Mouse (Mus musculus) left cerebral cortex, postnatal 36 days (tissue): ENCODE measurements around the gene Eif4b. TPM values are rescaled to one million over a fixed set of nuclear protein-coding genes. Genes with fewer than 3 reads are reported as not detected.

Experiments
- DNase-seq, 2 experiments: peaks; one replicate each; pipeline ENCODE4 v3.0.0; 2021 to 2022; ENCODE audit warnings: low spot score in 2 of 2, mixed read lengths in 1 of 2
- intact Hi-C: fragments of 180-260 bp; cut with DNase I; formaldehyde crosslinking; loops from one replicate; pipeline ENCODE4 v1.15.1; 2025
- total RNA-seq, 2 experiments: library from RNA; stranded (reverse); gene quantifications; 2 replicates each; pipeline ENCODE4 v1.2.3; 2021

Gene Eif4b
- total RNA-seq, 2 experiments from 2014 or later, result 157 to 165 TPM

DNA sequence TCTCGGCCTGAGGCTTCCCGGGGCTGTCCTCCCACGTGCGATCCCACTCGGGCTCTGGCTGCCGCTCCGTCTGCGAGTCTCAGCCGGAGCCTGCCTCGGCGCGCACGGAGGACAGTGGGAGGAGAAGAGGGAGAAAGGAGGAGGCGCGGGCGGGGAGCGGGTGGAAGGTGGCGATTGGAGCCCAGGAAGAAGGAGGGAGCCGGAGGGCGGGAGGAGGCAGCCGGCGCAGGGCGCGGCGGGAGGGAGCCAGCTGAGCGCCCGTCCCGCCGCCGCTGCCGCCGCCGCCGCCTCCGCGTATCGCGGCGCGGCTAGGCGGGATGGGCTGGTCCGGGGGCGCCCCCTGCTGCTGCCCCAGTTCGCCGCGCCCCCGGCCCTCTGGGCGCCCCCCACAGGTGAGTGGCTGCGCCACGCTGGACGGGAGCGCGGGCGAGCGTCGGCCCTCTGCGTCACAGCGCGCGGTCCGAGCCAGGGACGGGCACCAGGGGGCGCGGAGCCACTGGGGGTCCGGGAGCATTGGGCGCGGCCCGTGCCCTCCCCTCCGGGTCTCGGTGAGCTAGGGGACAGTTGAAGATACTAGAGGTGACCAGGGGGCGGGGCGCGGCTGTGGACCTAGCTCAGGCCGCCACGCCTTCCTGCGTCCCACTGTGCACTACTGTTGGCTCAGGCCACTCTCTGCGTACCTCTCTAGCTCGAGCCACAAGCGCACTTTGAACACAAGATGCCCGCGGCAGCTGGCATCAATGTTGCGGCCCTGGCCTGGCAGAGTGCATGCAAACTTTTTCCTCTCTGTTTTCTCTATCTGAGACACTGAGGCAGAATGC lies 26.8 kb downstream of the Eif4b start, which contains the start of gene Tns2:
Gene Tns2 (plus strand): TSS at position 253 of the 821 bp plus-strand sequence.
- peak; percentile 73 to 79 for DNase-seq
- intact Hi-C loops, result no loop called here

DNA sequence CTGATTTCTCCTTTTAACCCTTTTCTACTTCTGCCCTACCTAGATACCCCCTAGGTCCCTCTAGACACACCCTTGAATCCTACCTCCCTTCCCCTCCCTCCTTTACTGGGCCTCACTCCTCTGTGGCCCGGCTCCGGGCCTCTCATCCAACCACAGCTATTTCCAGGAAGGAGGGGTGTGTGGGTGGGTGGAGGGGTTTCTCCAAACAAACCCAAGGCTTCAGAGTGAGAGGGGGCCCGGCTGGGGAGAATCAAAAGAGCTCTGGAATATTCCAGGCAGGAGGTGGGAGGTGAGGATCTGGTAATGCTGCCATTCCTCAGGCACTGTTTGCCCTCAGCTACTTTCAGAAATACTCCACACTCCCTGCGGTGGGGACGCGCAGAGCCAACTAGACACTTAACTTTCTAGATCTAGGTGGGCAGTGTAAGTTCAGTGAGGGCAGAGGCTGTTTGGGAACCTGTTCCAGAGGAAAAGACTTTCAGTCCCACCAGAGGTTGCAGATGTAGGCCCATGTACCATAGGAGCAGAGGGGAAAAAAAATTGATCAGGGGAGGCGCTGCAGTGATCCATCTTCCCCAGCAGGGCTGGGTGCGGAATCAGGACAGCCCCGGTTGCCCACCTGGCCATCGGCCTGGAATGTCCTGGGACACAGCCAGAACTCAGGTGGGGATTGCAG lies 27.6 kb downstream of the Eif4b start:
- intact Hi-C loops, result no loop called here
- no peak for DNase-seq

DNA sequence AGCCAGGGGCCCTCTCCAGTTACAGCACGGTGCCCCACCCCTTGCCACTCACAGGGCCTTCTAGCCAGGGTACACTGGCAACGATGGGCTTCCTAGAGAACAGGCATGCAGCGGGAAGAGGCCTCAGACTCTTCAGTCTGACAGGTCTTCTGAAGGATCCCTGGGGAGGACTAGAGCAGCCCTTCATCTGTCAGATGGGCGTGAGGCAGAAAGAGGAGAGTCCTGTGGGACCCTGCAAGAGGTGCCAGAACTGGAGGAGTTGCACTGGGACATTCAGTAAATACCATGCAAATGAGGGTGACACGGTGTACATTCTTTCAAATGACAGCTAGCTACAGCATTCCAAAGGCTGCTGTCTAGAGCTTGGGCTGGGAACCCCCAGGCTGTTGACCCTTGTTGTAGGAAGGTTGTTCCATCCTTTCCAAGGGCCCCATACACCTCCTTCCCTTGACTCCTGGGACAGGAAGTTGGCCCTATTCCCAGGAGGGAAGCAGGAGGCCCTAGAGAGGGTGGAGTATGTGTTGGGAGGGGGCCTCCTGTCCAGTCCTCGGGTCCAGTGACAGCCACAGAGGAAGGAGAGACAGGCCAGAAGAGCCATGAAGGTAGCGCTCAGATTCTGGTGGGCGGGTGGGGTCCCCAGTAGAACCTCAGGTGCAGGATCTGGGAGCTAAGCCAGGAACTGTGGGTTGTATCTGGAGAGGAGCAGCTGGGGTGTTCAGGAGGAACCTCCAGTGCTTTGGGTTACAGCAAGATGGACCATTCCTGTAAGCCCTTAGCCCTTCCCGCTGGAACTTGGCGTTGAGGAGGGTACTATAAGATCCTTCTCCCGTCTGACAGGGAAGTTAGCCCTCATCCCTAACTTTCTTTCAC lies 28.3 kb downstream of the Eif4b start:
- no peak for DNase-seq

DNA sequence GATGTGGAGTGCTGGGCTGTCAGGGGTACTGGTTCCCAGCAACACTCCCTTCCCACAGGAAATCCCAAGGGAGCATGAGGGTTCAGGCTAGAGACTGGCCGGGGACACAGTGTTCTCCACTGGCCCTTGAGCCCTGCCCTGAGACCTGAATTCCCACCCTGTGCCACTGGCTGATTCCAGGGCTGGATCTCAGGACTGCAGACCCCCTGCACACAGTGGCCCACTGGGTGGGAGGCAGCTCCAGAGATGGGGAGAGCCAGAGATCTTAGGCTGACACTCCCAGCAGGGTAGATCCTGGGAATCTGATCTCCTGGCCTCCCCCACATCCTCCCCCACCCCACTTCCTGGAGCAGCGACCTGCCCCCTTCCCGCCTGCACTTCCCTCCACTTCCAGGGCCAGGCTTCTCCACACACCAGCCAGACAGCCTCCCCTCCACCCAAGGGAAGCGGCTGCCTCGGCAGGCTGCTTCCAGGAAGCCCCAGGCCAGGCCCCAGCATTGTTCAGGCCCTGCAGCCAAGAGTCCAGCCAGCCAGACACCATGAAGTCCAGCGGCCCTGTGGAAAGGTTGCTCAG lies 29.1 kb downstream of the Eif4b start:
- DNase-seq, result no peak
- intact Hi-C loops, result no loop called here

More for the DNA sequence above, 28.3 kb downstream of the Eif4b start:
- intact Hi-C loops, result no loop called here

DNA sequence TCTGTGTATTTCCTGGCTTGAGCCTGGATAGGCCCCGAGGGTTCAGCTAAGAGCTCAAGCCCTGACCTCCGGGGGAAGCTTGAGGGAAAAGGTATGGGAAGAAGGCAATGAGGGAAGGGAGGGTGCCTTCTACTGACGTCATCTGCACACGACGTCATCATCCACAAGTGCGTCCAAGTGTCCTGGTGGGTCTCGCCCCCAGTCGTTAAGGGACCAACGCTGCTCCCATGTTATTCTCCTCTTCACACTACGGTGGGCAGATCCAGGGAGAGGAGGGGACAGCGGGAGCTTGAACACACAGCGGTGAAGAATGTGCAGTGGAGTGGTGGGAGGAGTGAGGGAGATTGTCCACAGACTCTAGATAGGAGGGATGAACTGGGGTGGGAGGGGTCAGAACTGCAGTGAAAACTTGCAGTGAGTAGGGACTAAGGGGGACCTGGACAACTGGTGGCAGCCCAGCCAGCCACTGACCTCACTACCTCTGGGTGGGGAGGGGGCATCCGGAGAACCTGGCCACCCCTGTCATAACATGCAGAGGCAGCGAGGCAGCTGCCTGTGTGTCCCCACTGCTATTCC lies 29.9 kb downstream of the Eif4b start:
- no peak for DNase-seq
- intact Hi-C loops, result no loop called here

DNA sequence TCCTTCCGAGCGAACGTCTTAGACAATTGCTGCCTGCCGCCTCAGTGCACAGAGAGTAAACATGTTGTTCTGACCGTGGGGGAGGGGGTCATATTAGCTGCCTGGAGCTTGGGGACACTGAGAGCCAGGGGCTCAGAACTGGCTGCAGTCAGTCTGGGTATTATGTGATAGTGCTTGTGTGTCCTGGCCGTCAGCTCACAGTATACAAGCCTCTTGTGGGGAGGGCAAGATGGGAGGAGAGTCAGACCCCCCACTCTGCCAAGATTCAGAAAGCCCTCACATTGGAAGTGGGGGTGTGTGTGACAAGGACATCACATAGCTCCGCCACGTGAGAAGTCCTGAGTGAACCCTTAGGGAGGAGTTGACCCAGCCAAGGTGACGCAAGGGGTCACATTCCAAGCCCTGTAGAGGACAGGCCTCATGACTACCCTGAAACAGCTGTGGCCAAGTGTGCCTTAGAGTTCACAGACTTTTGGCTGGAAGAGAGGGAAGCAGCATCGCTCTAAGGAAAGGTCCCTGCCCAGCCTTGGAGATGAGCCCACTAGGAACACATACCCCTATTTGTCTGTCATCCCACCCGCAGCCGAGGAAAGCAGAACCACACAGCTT lies 30.5 kb downstream of the Eif4b start:
- intact Hi-C loops, result no loop called here
- DNase-seq, result no peak

DNA sequence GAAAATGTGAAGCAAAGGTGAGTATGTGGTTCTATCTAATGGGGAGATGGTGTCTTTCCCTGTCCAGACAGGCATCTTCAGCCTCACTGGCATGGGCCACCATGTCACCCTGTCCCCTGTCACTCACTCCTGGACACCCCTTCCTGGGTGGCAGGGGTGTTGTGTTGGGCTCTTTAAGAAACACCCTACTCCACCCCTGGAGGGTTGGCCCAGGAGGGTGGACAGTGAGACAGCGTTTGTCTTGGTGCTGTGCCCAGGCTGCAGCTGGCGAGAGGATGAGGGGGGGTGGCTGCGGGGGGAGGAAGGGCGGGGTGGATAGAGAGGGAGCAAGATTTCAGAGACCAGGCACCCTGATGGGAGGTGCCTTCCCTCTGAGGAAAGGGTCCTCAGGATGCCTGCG lies 31.8 kb downstream of the Eif4b start:
- no peak for DNase-seq
- intact Hi-C loops, result no loop called here

DNA sequence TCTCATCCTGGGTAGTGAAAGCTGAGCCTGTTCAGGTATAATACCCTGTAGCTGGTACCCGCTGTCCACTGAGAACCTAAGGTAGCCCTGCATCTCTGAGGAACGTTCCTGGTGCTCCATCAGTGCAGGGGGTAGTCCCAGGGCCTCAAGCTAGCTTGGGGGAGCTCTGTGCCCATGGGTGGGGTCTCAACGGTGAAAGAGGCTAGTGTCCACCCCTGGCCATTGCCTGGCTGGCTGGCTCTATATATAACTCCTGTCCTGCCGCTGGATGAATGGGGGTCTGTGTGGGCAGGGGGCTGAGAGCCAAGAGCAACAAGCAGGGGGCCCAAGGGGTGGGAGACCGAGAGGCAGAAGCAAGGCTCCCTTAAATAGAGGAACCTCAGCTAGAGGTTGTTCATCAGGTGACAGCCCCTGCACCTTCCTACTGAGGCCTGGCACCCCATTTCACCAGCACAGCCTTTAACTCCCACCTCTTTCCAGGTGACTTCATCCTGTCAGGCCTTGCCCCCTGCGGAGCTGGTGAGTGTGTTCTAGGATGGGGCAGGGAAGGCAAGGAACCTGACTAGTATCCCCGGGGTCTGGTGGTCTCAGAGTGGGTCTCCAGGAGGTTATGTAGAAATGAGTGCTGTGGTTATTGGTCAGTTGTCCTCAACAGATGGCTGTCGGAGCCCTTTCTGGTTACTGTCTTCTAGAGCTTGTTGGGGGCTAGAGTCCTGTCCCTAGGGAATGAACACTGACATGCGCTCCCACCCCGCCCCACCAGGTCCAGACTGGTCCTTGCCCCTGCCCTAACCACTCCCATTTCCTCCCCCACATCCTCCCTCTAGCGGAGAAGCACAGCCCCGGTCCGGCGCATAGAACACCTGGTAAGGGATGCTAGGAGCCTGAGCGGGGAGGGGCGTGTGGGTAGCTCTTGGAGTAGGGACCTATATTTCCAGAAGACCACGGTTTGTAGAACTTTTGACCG lies 32.5 kb downstream of the Eif4b start:
- DNase-seq, result no peak
- intact Hi-C loops, result no loop called here

DNA sequence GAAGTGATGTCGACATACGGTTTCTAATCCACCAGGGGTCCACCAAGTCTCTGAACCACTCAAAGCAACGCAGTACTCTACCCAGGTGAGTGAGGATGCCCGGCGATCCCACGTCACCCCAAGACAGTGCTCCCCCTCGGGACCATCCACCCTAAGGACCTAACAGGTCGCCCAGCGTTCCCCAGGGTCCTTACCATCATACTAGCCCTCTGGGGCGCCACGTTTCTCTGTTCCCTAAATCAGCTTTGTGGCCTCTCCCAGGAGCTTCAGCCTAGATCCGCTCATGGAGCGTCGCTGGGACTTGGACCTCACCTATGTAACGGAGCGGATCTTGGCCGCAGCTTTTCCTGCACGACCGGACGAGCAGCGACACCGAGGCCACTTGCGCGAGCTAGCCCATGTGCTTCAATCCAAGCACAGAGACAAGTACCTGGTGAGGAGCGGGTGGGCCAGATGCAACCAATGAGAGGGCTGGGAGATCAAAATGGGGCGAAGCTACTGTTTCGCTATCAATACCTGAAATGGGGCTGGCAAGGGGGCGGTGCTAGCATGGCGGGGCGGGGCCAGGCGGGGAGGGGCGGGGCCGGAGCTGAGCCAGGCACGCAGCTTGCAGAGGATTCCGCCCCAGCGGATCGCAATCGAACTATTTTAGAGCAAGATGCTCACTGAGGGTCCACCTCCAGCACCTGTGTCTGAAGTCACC lies 33.3 kb downstream of the Eif4b start:
- no peak for DNase-seq
- intact Hi-C loops, result no loop called here

DNA sequence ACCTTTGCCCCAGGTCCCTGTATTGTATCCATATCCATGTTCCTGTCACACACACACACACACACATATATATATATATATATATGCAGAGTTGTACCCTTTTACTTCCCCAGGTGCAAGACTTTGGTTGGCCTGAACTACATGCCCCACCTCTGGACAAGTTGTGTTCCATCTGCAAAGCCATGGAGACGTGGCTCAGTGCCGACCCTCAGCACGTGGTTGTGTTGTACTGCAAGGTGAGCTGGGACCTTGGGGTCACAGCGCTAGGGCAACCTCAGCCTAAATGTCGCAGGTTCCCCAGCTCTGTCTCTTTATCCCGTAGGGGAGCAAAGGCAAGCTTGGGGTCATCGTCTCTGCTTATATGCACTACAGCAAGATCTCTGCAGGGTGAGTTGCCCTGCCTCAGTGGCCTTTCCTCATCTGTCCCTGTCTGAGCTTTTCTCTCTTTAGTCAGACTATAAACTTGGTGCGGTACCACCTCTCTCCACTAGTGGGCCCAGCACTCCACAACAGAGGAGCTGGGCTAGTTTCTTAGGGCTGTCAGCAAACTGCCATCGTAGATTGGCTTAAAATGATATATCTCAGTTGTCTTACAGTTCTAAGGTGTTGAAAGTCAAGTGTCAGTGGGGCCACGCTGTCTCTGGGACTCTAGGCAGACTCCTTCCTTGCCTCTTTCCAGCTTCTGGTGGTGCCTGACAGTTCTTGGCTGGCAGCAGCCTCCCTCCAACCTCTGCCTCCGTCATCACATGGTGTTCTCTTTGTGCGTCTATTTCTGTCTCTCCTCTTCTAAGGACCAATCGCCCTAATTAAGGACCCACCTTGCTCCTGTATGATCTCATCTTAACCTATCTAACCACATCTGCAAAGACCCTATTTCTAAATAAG lies 34.4 kb downstream of the Eif4b start:
- intact Hi-C loops, result no loop called here
- DNase-seq, result no peak

DNA sequence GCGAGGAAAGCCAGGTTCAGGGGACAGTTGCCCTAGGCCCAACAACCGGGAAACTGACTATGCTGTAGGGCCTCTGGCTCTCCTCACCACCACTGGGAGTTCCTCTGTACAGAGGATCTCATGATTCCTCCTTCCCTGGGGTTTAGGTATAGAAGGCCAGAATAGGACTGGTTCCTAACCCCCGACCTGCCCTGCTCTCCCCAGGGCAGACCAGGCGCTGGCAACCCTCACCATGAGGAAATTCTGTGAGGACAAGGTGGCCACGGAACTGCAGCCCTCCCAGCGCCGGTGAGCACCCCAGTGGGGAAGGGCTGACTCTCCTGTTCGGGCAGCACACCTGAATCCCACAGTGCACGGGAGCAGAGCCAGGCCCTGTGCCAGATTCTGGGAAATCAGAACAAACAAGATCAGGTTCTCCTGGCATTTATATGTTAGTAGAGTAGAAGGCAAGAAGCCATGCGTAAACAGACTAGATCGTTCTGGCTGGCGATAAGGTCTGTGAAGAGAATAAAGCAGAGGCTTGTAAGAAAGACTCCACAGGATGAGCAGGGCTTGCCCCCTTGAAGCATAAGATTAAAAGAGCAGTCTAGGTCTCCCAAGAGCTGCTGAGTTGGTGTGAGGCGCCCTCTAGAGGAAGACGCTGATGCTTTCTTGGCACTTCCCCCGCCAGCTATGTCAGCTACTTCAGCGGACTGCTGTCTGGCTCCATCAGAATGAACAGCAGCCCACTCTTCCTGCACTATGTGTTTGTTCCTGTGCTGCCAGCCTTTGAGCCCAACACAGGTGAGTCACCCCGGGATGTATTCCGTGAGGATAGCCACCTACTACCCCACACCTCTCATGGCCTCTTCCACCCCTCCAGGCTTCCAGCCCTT lies 35.3 kb downstream of the Eif4b start:
- peak; percentile 67 to 80 for DNase-seq
- intact Hi-C loops, result no loop called here

DNA sequence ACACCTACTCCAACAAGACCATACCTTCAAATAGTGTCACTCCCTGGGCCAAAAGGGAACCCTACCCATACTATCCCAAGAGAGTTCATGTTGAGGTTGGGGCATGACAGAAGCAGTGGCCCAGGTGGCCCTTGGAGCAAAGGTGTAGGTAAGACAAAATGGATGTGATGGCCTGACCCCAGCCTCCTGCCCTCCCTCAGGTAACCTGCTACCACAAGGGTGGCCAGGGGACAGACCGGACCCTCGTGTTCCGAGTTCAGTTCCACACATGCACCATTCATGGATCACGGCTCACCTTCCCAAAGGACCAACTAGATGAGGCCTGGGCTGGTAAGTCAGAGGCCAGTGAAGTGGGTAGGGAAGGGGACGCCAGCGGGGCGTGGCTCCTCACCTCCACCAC lies 36.7 kb downstream of the Eif4b start:
- intact Hi-C loops, result no loop called here
- no peak for DNase-seq

DNA sequence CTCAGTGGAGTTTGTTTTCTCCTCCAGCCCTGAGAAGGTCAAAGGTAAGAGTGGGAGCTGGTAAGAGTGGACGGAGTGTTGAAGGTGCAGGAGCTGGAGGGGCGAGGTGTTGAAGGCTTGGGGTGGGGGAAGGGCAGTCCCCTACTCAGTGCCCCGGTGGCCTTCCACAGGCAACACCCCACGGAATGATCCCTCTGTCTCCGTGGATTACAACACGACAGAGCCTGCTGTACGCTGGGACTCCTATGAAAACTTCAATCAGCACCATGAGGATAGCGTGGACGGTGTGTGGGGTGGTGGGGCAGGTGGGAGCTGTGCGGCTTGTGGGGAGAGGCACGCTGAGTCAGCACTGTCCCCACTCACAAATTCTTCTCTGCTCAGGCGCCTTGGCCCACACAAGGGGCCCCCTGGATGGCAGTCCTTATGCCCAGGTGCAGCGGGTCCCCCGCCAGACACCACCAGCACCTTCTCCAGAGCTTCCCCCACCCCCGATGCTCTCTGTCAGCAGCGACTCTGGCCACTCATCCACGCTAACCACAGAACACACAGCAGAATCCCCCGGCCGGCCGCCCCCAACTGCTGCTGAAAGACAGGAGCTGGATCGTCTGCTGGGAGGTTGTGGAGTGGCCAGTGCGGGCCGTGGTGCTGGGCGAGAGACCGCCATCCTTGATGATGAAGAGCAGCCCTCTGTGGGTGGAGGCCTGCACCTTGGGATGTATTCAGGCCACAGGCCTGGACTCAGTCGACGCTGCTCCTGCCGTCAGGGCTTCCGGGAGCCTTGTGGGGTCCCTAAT lies 37.3 kb downstream of the Eif4b start:
- intact Hi-C loops, result no loop called here
- no peak for DNase-seq

DNA sequence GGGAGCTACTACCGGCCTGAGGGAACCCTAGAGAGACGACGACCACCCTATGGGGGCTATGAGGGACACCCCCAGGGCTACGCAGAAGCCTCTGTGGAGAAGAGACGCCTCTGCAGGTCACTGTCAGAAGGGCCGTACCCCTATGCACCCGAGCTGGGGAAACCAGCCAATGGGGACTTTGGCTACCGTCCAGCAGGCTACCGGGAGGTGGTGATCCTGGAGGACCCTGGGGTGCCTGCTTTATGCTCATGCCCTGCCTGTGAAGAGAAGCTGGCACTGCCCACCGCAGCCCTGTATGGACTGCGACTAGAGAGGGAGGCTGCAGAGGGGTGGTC lies 37.9 kb downstream of the Eif4b start:
- DNase-seq, result no peak
- intact Hi-C loops, result no loop called here

DNA sequence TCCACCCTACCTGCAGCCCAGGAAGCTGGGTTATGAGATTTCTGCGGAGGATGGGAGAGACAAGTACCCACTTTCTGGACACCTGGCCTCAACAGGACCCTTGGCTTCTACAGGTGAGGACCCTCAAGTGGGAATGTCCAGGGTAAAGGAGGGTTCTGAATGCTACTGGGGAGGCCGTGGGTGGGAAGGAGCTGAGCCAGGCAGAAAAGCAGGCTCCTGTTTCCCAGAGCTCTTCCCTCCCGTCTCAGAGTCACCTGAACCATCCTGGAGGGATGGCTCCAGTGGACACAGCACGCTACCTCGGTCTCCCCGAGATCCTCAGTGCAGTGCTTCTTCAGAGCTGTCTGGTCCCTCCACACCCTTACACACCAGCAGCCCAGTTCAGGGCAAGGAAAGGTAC lies 38.6 kb downstream of the Eif4b start:
- DNase-seq, result no peak
- intact Hi-C loops, result no loop called here
